Mouse (Mus musculus): ENCODE measurements around the gene Des. TPM values are rescaled to one million over a fixed set of nuclear protein-coding genes. Genes with fewer than 3 reads are reported as not detected.

Des gene
- total RNA-seq, 2 experiments from 2014 or later = 40.5 to 78.8 TPM

GRCm38 (mm10) chr1:75412196-75412595 is 52.1 kb downstream of the Des start:
- DNase-seq (ENCODE audit: low spot score in 2 of 2) = no peak

GRCm38 (mm10) chr1:75413749-75414148 is 53.6 kb downstream of the Des start:
- no peak for DNase-seq (ENCODE audit: low spot score in 2 of 2)

Other genes starting within 250 kb of the Des start
- 1 to 10 TPM; 4.4 to 4.5 TPM for gene Nhej1, start 235.1 kb upstream of the Des start, total RNA-seq (2021)
- 1 to 10 TPM in 1 of 2 experiments, under 1 TPM in 1; 0.56 to 1.6 TPM for gene Slc23a3, start 226.4 kb upstream of the Des start, total RNA-seq (2021)
- gene Cnppd1, start 217.6 kb upstream of the Des start, total RNA-seq (2021) = 10 to 100 TPM; 52.1 to 55.4 TPM
- 10 to 100 TPM; 90.3 to 92.2 TPM for gene Retreg2, start 217.6 kb upstream of the Des start, total RNA-seq (2021)
- 10 to 100 TPM; 27.5 to 31.4 TPM for gene Zfand2b, start 191.7 kb upstream of the Des start, total RNA-seq (2021)
- gene Abcb6, start 179.9 kb upstream of the Des start, total RNA-seq (2021) = 10 to 100 TPM; 42.1 TPM
- gene Ankzf1, start 168.2 kb upstream of the Des start, total RNA-seq (2021) = 10 to 100 TPM; 23.0 to 27.3 TPM
- gene Atg9a, start 168.1 kb upstream of the Des start, total RNA-seq (2021) = 10 to 100 TPM; 38.0 to 41.8 TPM
- gene Glb1l, start 149.5 kb upstream of the Des start, total RNA-seq (2021) = 10 to 100 TPM; 45.2 to 67.4 TPM
- gene Stk16, start 149.5 kb upstream of the Des start, total RNA-seq (2021) = 100 to 1,000 TPM in 1 of 2 experiments, 10 to 100 TPM in 1; 96.8 to 110 TPM
- gene Tuba4a, start 140.5 kb upstream of the Des start, total RNA-seq (2021) = 10 to 100 TPM; 46.4 to 54.4 TPM
- not detected for gene A630095N17Rik, start 128.2 kb upstream of the Des start, total RNA-seq (2021)
- gene Dnajb2, start 123.9 kb upstream of the Des start, total RNA-seq (2021) = 10 to 100 TPM; 40.5 to 42.5 TPM
- 10 to 100 TPM; 79.8 to 81.3 TPM for gene Ptprn, start 95.8 kb upstream of the Des start, total RNA-seq (2021)
- gene Resp18, start 81.9 kb upstream of the Des start, total RNA-seq (2021) = 100 to 1,000 TPM; 138 to 152 TPM
- gene Dnpep, start 42.3 kb upstream of the Des start, total RNA-seq (2021) = 100 to 1,000 TPM; 106 to 113 TPM
- gene Speg, start 15.0 kb downstream of the Des start, total RNA-seq (2021) = 10 to 100 TPM; 32.4 to 33.7 TPM
- gene Gmppa, start 75.6 kb downstream of the Des start, total RNA-seq (2021) = 10 to 100 TPM; 71.3 to 82.4 TPM
- gene Asic4, start 90.1 kb downstream of the Des start, total RNA-seq (2021) = 10 to 100 TPM; 10.4 to 11.9 TPM
- gene Chpf, start 119.0 kb downstream of the Des start, total RNA-seq (2021) = 10 to 100 TPM; 60.3 to 62.6 TPM
- gene Tmem198, start 119.2 kb downstream of the Des start, total RNA-seq (2021) = 1 to 10 TPM; 4.0 to 5.0 TPM
- 100 to 1,000 TPM; 241 to 242 TPM for gene Obsl1, start 146.1 kb downstream of the Des start, total RNA-seq (2021)
- gene Inha, start 146.7 kb downstream of the Des start, total RNA-seq (2021) = 10 to 100 TPM; 71.4 to 80.6 TPM
- 10 to 100 TPM; 38.1 to 38.4 TPM for gene Stk11ip, start 161.2 kb downstream of the Des start, total RNA-seq (2021)
- 100 to 1,000 TPM; 136 to 143 TPM for gene Slc4a3, start 185.9 kb downstream of the Des start, total RNA-seq (2021)

All from adrenal gland, postnatal 4 days (tissue).